Mouse (Mus musculus) kidney, adult 2 months (tissue): Measurements from ENCODE around the gene Vipr2. TPM values are rescaled to one million over a fixed set of nuclear protein-coding genes. Genes with fewer than 3 reads are reported as not detected.

Experiments used
- DNase-seq: peaks from one replicate; pipeline ENCODE4 v3.0.0; 2021
- H3K27ac ChIP-seq: fragments of 200-500 bp; 2 replicates; pipeline ENCODE4 v1.5.1; 2012; ENCODE audit warnings: low read depth, low read length, control low read depth, inconsistent platforms; ENCODE audit not compliant: insufficient read depth
- H3K27me3 ChIP-seq: fragments of 200-500 bp; replicated peaks from 2 replicates; pipeline ENCODE4 v1.6.1; 2012; ENCODE audit warnings: mild to moderate bottlenecking, moderate library complexity, low read length, inconsistent platforms; ENCODE audit not compliant: control insufficient read depth, insufficient read depth
- H3K36me3 ChIP-seq: fragments of 200-500 bp; 2 replicates; pipeline ENCODE4 v1.6.1; 2012; ENCODE audit warnings: mild to moderate bottlenecking, moderate library complexity, low read length, inconsistent platforms; ENCODE audit not compliant: control insufficient read depth, insufficient read depth
- H3K4me1 ChIP-seq: fragments of 200-500 bp; 2 replicates; pipeline ENCODE4 v1.6.1; 2011; ENCODE audit warnings: low read length; ENCODE audit not compliant: control insufficient read depth, insufficient read depth
- H3K4me3 ChIP-seq: fragments of 200-500 bp; 2 replicates; pipeline ENCODE4 v1.5.1; 2011; ENCODE audit warnings: mild to moderate bottlenecking, low read depth, low read length, control low read depth; ENCODE audit not compliant: insufficient read depth
- CTCF ChIP-seq: fragments of 200-500 bp; conservative IDR thresholded peaks from 2 replicates; pipeline ENCODE4 v1.5.1; 2011; ENCODE audit warnings: low read depth, mild to moderate bottlenecking, control low read depth, low read length, moderate library complexity, mixed read lengths; ENCODE audit not compliant: insufficient read depth, insufficient read length
- POLR2A ChIP-seq: fragments of 200-500 bp; IDR thresholded peaks from one replicate; pipeline ENCODE4 v1.6.1; 2011; ENCODE audit warnings: low read depth, low read length, control low read depth
- WGBS: fragments of 180-500 bp; shearing (Covaris S2); methylation state at CpG from one replicate; pipeline ENCODE4 v1.1.7; 2018; 5-methylcytosine and 5-hydroxymethylcytosine counted together
- polyA plus RNA-seq: library from polyadenylated mRNA; depleted of rRNA; stranded (reverse); fragments of >200 nt; gene quantifications from 2 replicates; pipeline ENCODE4 v1.2.3, GENCODE M21; 2012; rRNA removed

Vipr2 gene
- polyA plus RNA-seq, result 0.43 and 0.52 TPM in 2 replicates

DNA sequence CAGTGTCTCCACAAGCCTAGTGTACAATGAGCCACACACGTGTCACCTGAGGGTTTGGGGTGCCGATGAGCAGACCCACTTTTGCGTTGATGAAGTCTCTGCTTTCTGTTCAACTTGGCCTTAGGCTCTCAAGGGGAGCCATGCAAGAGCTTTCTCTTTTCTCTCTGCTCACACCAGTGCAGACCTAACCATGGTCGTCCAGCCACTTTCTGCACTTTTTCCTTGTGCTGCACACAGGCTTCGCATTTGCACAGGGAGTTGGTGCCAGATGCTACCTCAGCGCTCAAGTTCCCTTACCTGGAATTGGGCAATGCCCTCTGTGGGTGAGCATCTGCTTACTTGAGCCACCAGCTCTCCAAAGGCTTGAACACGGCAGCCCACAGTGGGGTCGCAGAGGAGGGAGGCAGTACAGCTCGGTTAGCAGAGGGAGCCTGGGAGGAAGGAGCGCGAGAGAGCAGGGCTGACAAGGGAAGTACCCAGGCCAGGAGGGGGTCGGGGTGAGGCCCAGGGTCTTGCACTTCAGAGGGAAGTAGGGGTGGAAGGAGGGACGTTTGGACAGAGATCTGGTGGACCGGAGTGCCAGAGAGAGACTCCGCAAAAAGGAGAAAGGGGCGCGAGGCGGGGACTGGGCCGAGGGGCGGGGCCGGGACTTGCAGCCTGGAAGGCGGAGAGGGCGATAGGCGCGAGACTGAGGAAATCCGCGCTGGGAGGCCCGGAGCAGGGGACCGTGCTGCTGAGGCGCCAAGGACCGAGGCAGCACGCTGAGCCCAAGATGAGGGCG is at the start of gene Vipr2:
Gene Vipr2 (plus strand): TSS at position 653 of the 781 bp plus-strand sequence.
- Histone ChIP-seq H3K4me1 (no peaks in the 10 kb centered on the region), H3K4me3 (peak within 1 kb of the TSS; percentile 51)

DNA sequence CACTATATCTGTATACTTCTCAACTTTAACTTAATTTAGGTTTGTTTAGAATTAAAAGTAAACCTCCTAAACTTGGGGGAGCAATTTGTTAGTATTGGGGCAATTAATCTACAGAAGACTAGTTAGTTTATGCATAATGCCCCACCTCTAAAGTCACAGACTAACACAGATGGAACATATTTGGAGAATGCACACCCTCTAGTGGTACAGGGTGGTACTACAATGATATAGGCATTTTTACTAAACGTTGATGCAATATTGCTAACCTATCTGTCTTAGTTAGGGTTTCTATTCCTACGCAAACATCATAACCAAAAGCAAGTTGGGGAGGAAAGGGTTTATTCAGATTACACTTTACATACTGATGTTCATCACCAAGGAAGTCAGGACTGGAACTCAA is 49.4 kb upstream of the Vipr2 start:
- Histone ChIP-seq H3K36me3 (no peaks in the 10 kb centered on the region), H3K27me3 (no peaks in the 10 kb centered on the region), H3K27ac (no peak overlapping the region), H3K4me3 (no peak overlapping the region), H3K4me1 (no peaks in the 10 kb centered on the region)
- WGBS, result 47% methylated on average over 2 of the region's 2 CpGs
- peak; percentile 19 for DNase-seq
- 0 out of 2 replicates have a peak, but pooled peaks have one; percentile 24 for TF ChIP-seq CTCF
- no peak for TF ChIP-seq POLR2A

More for the DNA sequence above, at the start of gene Vipr2:
- whole genome bisulfite sequencing, result 6% methylated on average over 33 of the region's 33 CpGs
- TF ChIP-seq CTCF, result no peak
- no peak for TF ChIP-seq POLR2A
- H3K36me3 ChIP-seq, result no peaks in the 10 kb centered on the region
- H3K27me3 ChIP-seq, result peaks cover 3% of the 10 kb centered on the region
- no peak within 1 kb of the TSS for H3K27ac ChIP-seq
- DNase-seq, result peak; percentile 8

DNA sequence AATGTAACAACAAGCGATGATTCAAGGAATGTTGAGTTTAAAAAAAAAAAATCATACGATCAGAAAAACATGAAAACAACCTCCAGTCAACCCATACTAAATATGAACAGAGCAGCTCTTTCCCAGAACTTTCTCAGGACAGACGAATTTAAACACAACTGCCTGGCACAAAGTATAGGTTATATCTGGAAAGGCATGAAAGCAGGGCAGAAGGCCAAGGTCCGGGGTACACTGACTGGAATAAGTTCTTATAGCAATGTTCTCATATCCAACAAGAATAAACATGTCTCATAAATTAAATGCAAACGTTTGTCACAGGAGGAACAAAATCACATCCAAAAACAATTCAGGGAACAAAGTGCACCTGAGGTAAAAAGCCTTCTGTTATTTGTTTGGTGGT is 42.2 kb upstream of the Vipr2 start:
- 66% methylated on average over 5 of the region's 5 CpGs for WGBS
- Histone ChIP-seq H3K36me3 (no peaks in the 10 kb centered on the region), H3K4me1 (no peaks in the 10 kb centered on the region), H3K27ac (no peak overlapping the region), H3K27me3 (no peaks in the 10 kb centered on the region), H3K4me3 (no peak overlapping the region)
- TF ChIP-seq POLR2A, result no peak
- no peak for DNase-seq

DNA sequence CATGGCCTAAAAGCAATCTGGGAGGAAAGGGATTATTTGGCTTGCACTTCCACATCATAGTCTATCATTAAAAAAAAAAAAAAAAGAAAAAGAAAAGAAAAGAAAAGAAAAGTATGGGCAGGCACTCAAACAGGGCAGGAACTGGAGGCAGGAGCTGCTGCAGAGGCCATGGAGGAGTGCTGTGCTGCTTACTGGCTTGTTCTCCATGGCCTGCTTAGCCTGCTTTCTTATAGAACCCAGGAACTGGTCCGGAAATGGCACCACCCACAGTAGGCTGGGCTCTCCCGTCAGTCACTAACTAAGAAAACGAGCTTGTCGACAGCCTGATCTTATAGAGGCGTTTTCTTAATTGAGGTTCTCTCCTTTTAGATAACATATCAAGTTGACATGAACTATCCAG is 32.7 kb upstream of the Vipr2 start:
- 83% methylated on average over 5 of the region's 5 CpGs for WGBS
- Histone ChIP-seq H3K4me1 (peaks cover 4% of the 10 kb centered on the region), H3K4me3 (no peak overlapping the region), H3K27me3 (no peaks in the 10 kb centered on the region), H3K36me3 (no peaks in the 10 kb centered on the region), H3K27ac (no peak overlapping the region)
- no peak for DNase-seq
- no peak for TF ChIP-seq CTCF
- no peak for TF ChIP-seq POLR2A

DNA sequence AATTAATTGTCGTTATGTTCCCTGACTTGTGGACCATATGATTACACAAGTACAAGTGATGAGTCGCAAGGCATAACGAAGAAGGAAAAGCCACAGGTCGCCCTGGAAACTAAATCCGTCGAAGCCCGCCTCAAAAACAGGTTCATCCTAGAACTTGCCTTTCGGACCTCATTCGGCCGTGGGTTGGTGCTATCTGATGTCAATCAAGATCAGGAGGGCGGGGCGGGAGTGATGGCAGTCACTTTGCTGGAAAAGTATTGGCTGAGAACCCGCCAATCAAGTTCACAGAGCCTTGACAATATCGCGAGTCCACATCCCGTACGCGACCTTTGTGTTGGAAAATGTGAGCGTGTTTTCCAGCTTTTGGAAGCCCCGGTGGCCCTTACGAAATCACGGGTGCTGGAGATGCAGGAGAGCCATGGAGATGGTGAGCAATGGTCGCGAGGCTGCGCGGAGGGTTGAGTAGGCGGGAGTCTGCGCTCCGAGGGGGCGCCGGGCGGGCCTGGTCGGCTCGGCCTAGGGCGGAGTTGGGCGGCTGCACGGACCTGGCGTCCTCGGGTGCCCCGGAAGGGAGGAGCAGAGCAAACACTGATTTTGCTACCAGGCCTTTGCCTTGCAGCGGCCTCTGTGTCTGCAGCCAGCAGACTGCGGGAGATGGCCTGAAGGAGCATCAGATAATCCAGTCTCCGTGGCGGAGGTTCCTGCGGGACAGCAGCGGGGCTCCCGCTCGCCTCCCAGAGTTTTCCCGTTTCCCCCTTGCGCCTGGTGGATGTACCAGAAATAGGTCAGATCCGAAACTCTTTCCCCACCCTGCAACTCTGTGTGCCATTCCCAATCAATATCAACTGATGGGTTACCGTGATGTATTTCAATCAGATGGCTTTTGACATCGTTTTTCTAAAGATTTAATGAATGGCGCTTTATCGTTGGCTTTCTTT is 29.8 kb upstream of the Vipr2 start, which contains the start of gene Zfp386:
Gene Zfp386 (plus strand): TSS at position 285 of the 938 bp plus-strand sequence.
- DNase-seq, result peak; percentile 100
- under 1% methylated on average over 55 of the region's 55 CpGs for WGBS
- Histone ChIP-seq H3K27me3 (no peaks in the 10 kb centered on the region), H3K36me3 (no peaks in the 10 kb centered on the region), H3K4me1 (peaks cover 4% of the 10 kb centered on the region), H3K4me3 (peak within 1 kb of the TSS; percentile 98), H3K27ac (peak within 1 kb of the TSS; percentile 100)
- TF ChIP-seq CTCF, result no peak
- peak; percentile 2 for TF ChIP-seq POLR2A

DNA sequence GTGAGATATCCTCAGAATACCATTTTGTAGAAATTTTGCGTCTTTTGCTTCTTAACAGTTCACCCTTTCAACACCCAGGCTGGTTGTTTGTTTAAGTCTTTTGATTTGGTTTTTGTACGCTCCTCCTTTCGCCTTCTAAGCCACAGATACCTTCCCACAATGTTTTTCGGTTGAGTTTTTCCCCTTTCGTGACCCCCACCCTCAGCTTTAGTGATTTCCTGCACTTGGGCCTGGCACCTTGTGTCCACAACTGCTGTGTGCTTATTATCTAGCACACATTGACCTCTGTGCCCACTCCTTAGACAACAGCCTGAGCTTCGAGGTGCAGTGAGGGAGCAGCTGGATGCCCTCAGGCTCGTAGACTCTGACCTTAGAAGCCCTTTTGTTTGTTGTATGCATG is 28.8 kb upstream of the Vipr2 start:
- no peak for TF ChIP-seq POLR2A
- TF ChIP-seq CTCF, result no peak
- Histone ChIP-seq H3K4me1 (peaks cover 4% of the 10 kb centered on the region), H3K27me3 (no peaks in the 10 kb centered on the region), H3K36me3 (no peaks in the 10 kb centered on the region), H3K4me3 (no peak overlapping the region), H3K27ac (no peak overlapping the region)
- DNase-seq, result no peak
- 52% methylated on average over 7 of the region's 7 CpGs for WGBS

DNA sequence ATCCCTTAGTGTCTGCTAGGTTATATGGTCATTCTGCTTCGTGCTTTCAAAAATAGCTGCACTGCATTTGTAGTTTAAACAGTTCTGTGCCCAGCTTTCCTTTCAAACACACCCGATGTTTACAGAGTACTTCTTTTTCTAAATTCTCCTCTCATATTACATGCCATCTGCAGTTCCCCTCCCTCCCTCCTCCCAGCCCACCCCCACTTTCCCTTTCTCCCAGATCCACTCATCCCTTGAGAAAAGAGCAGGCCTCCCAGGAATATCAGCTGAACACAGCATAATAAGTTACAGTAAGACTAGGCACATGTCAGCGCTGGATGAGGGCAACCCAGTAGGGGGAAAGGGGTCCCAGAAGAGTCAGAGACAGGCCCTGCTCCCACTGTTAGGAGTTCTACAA is 28.3 kb upstream of the Vipr2 start:
- 58% methylated on average over 3 of the region's 3 CpGs for WGBS
- Histone ChIP-seq H3K27ac (no peak overlapping the region), H3K36me3 (no peaks in the 10 kb centered on the region), H3K4me3 (no peak overlapping the region), H3K4me1 (peaks cover 4% of the 10 kb centered on the region), H3K27me3 (no peaks in the 10 kb centered on the region)
- no peak for TF ChIP-seq POLR2A
- TF ChIP-seq CTCF, result no peak
- no peak for DNase-seq
